Mouse (Mus musculus) ovary, adult 18-20 months (tissue): ENCODE results near the gene Ubap1.

Source experiments
- DNase-seq: peaks from one replicate; pipeline ENCODE4 v3.0.0; 2022; ENCODE audit warnings: low spot score, mixed read lengths

Gene Ubap1

DNA sequence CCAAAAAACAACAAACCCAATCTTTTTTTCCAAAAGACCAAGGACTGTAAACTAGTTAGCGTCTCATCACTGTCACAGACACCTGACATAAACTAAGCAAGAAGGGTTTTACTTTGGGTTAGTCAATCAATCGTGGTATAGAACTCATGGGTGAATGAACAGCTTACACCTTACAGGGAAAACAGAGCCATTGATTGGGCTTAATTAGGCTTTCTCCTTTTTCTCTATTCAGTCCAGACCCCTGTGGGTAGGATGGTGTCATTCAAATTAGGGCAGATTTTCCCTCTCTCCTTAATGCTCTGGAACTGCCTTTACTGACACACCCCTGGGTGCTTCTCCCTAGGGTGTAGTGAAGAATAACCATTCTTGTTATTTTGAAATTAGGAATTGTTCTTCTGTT lies 8.4 kb downstream of the Ubap1 start:
- no peak for DNase-seq

- no peak for DNase-seq
These were observed 9.9 kb downstream of the Ubap1 start for GRCm38 (mm10) chr4:41358669-41359068.

GRCm38 (mm10) chr4:41359358-41359757 lies 10.6 kb downstream of the Ubap1 start:
- DNase-seq, result no peak

DNA sequence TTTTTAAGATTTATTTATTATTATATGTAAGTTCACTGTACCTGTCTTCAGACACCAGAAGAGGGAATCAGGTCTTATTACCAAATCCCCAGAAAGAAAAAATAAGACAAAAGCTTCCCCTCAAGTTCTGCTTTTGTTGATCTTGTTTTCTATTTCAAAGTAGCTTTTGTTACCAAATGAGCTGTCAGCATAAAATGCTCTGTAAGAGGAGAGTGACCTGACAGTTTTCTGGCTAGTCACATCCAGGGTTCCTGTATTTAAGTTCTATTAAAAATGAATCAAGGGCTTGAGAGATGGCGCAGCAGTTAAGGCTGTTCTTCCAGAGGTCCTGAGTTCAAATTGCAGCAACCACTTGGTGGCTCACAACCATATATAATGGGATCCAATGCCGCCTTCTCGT lies 12.3 kb downstream of the Ubap1 start:
- DNase-seq, result no peak

DNA sequence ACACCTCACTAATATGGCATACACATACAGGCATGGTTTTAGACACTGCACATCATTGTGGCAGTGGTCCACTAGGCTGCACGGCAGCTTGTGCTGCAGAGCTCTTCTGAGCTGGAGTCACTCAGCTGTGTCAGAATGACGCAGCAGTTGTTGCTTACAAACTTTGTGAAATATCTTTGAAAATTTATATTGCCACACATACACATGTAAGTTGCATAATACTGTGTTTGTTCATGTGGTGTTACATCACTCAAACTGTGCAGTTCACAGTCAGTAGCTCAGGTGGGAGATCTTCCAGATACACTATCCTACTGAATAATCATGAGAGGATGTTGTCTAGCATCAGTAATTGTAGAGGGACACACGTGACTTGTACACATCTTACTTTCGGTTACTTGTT lies 19.4 kb downstream of the Ubap1 start:
- DNase-seq, result no peak

DNA sequence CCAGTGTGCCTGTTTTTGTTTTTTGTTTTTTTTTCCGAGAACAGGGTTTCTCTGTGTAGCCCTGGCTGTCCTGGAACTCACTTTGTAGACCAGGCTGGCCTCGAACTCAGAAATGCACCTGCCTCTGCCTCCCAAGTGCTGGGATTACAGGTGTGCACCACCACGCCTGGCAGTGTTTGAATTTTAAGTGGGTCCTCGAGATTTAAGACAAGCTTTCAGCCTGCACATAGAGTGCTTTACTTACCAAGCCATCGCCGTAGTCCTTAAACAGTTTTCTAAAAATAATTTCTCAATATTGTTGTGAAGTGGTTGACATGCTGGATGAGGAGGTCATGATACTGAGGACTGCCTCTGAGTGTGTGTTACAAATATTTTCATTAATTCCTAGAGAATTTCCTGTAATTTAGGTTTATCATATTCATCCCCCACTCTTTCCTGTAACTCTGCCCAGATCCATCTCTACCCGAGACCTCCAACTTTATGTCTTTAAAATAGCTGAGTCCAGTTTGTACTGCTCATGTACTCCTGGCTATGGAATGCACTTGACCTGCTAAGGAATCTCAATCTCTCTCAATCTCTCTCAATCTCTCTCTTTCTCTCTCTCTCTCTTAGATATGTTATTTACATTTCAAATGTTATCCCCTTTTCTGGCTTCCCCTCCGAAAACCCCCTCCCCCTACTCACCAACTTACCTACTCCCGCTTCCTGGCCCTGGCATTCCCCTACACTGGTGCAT lies 21.1 kb downstream of the Ubap1 start:
- DNase-seq, result no peak

DNA sequence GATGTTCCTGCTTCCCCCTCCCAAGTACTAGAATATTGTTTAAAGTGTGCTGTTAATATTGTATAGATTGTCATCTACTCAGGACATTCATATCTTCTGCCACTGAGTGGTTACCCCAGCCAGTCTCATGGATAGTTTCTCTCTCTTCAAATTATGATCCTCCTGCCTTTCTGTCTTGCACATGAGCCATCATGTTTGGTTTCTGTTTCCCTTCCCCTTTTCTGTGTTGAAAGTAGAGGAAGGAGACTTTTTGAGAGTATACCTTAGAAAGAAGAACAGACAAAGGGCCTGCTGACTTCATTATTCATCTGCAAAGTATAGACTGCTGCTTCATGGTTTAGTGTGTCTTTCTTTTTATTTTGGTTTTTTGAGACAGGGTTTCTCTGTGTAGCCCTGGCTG lies 28.8 kb downstream of the Ubap1 start:
- no peak for DNase-seq

DNA sequence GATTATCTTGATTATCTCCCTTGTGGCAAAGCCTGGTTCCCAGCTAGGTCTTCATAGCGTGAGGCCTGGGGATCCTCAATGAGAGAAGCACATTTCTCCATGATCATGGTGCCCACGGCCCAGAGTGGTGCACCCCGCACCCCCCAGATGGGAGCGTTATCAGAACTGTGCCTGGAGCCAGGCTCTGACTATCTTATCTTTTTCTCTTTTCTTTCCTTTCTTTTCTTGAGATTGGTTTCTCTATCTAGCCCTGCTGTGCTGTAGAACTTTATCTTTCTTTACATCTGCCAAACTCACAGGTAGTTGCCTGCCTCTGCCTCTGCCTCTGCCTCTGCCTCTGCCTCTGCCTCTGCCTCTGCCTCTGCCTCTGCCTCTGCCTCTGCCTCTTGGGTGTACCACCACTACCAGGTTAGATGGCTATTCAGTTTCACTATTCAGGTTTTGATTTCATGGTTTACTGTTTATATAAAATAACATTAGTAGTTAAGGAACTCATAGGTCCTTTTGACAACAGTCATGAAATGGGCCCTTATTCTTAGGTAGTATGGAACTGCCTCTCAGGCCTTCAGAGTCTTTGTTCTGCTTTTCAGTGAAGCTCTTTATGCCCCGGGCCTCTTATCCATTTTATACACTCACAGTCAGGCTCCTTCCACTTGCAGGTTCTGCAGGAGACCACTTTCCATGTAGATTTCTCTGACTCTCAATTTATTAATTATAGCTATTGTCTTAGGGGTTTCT lies 32.6 kb downstream of the Ubap1 start:
- DNase-seq, result no peak

- no peak for DNase-seq
These were observed 37.7 kb downstream of the Ubap1 start for GRCm38 (mm10) chr4:41386412-41386975.

DNA sequence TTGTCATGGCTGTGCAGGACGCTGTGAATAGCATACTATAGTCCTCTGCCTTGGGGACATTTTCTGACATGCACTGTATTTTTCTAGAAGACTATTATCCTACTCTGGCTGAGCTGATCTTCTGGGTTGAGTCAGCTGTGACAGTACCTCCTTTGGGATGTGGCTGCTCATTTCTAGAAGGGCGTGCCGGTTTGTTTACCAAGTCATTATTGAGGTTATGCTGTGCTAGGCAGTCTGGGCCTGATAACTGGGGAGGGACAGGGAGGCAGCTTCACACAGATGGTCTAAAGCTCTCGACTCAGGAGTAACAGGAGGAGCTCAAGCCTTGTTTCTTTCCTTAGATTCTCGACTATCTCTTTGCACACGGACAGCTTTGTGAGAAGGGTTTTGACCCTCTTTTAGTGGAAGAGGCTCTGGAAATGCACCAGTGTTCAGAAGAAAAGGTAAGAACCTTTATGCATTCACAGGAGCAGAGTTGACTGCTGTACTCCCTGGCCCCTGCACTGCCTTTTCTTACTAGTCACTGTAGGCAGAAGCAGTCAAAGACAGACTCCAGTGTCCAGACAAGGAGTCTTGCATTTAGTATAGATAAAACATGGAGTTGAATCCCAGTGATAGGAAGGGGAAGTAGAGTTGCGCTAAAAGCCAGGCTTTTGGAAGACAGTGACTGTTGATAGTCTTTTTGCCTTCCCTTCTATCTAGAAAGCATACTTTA lies 39.1 kb downstream of the Ubap1 start:
- no peak for DNase-seq

- no peak for DNase-seq
These were observed 39.8 kb downstream of the Ubap1 start for GRCm38 (mm10) chr4:41388616-41389015.

- no peak for DNase-seq
These were observed 40.4 kb downstream of the Ubap1 start for GRCm38 (mm10) chr4:41389240-41389639.

- DNase-seq, result peak; percentile 32
These were observed 41.3 kb downstream of the Ubap1 start for GRCm38 (mm10) chr4:41390122-41390521.

GRCm38 (mm10) chr4:41391015-41391414 lies 42.2 kb downstream of the Ubap1 start:
- no peak for DNase-seq

DNA sequence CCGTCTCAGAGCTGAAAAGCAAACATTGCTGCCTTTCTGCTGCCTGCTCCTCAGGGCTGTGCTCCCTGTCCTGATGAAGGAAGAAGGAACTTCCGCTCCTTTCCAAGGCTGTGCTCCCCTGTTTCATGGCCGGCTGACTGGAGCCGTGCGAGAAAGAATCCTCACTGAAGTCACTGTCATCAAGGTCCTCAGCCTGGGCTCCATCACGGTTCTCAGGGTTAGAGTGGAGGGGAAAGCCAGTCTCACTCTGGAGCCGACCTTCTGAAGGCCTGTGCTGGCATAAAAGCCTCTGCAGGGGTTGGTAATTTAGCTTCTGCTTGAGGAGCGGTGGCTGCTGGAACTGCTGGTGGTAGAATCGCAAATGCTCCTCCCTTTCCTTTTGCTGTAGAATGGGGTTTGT lies 45.9 kb downstream of the Ubap1 start:
- no peak for DNase-seq

- no peak for DNase-seq
These were observed 49.6 kb downstream of the Ubap1 start for GRCm38 (mm10) chr4:41398353-41398752.

DNA sequence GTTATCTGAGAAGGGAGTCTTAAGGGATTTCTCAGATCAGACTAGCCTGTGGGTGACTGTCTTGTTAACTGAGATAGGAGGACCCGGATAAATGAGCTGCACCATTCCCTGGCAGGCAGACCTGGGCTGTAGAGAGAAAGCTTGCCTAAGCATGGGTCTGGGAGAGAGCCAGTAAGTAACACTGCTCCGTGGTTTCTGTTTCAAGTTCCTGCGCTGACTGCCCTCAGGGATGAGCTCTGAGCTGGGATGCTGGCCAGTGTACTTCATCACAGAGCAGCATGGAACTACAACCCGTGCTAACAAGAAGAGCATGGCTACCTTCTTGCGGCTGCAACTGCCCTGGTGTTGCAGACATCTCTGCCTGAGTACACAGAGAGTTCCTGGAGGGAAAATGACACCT lies 51.1 kb downstream of the Ubap1 start:
- no peak for DNase-seq

- no peak for DNase-seq
These were observed 52.4 kb downstream of the Ubap1 start for GRCm38 (mm10) chr4:41401167-41401566.

- DNase-seq, result no peak
These were observed 52.8 kb downstream of the Ubap1 start for GRCm38 (mm10) chr4:41401573-41401972.

- no peak for DNase-seq
These were observed 57.8 kb downstream of the Ubap1 start for GRCm38 (mm10) chr4:41406597-41406996.

DNA sequence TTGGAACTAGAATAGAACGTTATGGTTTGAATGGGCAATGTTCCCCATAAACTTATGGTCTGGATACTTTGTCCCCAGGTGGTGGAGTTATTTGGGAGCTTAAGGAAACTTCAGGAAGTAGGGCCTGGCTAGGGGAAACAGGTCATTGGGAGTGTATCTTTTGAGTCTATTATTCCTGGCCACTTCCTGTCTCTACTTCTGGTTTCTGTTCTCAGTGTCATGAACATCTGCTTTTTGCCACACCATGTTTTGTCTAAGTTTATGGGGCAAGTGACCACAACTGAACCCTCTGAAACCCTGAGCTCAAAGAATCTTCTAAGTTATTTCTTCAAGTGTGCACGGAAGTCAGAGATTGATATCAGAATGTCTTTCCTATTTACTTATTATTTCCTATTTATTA lies 58.6 kb downstream of the Ubap1 start:
- DNase-seq, result no peak

DNA sequence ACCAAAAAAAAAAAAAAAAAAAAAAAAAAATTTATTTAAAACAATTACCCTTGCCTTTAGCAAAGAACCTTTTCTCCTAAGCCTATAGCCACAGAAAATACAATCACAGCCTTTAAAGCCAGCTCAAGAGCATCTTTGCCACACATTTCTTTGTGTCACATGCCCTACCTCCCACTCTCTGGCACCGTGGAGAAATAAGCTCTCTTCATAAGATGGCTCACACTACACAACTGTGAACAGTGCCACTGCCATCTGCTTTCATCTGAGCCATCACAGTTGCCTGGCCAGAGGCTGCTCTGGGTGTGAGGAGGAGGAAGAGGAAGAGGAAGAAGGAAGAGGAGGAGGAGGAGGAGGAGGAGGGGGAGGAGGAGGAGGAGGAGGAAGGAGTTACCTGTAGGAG lies 60.5 kb downstream of the Ubap1 start:
- DNase-seq, result no peak

- DNase-seq, result no peak
These were observed 68.2 kb downstream of the Ubap1 start for GRCm38 (mm10) chr4:41416966-41417365.
